Mouse (Mus musculus) gastrocnemius, postnatal 36 days (tissue): Measurements from ENCODE around the gene Srgn. TPM values are rescaled to one million over a fixed set of nuclear protein-coding genes. Genes with fewer than 3 reads are reported as not detected.
"Not testable (repeated sequence)": the region's sequence is repeated elsewhere in the genome, so short reads cannot be mapped to it uniquely, and the experiment has no call there.

Experiments
- DNase-seq, 2 experiments: peaks; one replicate each; pipeline ENCODE4 v3.0.0; 2022
- intact Hi-C: fragments of 180-260 bp; cut with DNase I; formaldehyde crosslinking; loops from one replicate; pipeline ENCODE4 v1.15.1; 2025
- total RNA-seq, 2 experiments: library from RNA; stranded (reverse); gene quantifications; 2 replicates each; pipeline ENCODE4 v1.2.3; 2021

Srgn gene
- total RNA-seq, 2 experiments from 2014 or later: 12.2 to 14.1 TPM

DNA sequence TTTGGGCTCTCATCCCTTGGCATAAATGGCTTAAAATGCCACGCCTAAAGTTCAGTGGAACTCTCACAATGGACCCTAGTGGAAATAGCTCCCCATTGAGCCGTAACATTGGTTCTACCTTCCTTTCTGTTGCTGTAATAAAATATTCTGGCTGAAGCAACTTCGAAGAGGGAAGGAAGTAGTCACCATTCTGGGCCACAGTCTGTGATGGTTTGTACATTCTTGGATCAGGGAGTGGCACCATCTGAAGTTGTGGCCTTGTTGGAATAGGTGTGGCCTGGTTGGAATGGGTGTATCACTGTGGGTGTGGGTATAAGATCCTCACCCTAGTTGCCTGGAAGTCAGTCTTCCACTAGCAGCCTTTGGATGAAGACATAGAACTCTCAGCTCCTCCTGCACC lies 35.6 kb downstream of the Srgn start:
- DNase-seq: not testable (repeated sequence)

DNA sequence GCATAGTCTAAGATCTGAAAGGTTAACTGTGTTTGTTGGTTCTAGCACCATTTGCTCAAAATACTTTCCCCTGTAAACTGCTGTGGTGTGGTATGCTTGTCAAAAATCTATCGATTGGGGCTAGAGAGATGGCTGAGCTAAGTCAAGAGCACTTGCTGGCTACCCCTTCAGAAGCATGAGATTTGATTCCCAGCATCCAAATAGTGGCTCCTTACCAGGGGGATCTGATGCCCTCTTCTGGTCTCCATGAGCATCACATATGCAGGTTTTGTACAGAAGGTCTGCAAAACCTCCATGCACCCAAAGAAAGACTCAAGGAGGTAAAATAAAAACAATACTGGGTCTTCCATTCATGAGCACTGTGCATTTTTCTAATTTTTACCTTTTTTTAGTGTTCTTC lies 39.0 kb downstream of the Srgn start:
- DNase-seq: no peak
- intact Hi-C loops: loop anchor here (2.0 kb wide), 1 partner anchor 39 kb away; the partner anchor contains the start of genes 4930507D05Rik and Supv3l1

More for the DNA sequence above, 35.6 kb downstream of the Srgn start:
- intact Hi-C loops: not testable (repeated sequence)

DNA sequence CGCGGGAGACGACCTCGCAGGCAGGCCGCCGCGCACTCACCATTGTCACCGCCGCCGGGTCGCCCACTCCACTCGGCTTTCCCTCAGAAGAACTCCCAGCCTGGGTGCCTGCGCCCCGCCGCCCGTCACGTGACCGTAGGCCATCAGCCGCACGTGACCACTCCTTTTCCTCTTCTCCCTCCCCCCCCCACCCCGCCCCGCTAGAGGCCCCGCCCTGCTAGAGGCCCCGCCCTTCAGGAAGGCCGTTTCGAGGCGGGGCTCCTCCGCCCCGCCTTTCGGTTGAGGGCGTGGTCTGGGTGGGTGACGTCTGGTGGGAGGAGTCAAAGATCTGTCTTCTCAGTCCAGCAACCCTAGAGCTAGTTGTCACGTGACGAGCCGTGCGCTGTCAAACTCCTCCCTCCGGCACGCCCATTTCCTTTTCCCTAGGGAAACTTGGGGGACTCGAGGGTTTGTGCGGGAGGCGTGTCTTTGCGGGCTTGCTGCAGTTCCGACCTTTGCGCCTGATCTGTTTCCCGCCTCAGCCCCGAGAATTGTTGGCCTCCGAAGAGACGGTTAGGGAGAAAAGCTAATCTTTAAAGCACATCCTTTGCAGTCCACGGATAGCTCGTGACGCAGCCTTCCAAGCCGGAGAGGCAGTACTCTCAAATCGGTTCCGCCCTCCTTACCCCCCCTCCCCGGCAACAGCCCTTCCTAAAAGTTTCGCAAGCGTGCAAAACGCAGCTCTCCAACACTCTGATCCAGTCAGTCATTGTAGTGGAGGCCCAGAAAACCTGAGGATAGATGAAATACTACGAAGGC lies 40.4 kb downstream of the Srgn start, which contains the start of gene Vps26a:
Vps26a (minus strand) TSS at position 188 of the 798 bp plus-strand sequence.
- intact Hi-C loops: no loop called here
- DNase-seq: peak; percentile 97 to 99

DNA sequence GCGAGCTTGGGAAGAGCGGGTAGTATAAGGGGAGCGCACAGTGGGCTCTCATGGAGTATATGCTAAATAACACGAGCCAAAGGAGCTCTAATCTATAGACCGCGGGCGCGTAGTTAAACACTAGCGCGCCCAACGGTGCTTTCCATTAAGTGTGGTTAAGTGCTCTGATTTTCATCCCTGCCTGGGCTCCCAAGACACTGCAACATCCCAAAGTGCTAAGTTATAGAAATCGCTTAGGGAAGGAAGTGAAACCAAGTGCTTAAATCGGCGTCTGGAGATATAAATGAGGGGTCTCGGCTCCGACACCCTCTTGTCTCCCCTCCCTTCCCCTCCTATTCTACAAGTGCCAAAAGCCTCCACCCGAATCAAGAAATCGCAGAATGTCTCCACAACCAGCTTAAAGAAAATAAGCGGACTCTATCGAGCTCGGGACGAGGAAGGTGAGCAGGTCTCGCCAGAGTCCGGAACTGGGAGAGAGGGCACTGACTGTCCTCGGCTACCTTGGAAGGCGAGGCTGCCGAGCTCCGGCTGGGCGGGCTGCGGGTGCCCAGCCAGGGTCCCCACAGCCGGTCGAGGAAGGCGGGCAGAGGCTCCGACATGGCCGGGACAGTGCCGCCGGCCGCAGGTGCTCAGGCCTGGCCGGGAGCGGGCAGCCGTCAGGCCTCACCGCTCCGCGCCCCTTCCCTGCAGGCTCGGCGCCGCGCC lies 41.2 kb downstream of the Srgn start:
- DNase-seq: no peak
- intact Hi-C loops: no loop called here

DNA sequence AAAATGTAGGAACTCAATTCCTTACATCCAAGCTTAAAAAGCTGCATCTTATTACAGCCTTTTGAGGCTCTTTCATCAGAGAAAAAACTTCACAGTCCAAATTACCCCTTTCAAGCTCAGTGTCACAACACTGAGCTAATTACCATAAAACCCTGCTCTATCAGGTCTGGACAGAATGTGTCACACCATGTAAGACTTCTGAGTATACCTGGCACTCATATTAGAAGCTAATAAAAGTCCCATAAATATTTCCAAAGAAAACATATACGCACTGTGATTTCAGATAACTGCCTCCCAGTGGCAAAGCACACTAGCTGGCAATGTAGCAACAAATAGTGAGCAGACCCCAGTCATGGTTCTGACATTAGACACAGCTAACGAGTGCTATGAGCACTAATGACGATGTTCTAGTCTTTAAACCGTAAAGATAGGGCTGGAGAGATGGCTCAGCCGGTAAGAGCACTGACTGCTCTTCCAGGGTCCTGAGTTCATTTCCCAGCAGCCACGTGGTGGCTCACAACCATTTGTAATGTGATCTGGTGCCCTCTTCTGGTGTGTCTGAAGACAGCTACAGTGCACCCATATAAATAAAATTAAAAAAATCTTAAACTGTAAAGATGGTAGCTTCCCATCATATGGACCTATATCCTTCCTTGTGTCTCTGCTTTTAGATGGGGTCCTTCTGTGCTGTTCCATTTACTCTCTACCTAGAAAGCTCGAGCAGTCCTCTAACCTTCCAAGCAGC lies 46.0 kb downstream of the Srgn start:
- intact Hi-C loops: no loop called here
- DNase-seq: no peak

DNA sequence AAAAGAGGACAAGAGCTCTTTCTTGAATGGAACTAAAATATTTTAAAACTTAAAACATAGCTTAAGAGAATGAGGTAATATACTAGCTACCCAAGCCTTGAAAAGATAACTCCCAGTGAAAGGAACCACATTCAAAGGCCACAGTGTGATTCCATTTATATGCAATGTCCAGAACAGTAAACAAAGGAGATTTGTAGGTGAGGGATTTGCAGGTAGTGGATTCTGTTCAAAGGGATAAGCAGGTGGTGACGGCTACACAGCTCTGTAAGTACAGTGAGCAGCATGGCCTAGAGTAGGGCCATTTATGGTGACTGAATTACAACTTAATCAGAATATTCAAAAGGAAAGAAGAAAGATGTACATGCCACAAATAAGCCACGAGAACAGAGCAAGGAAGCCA lies 50.3 kb downstream of the Srgn start:
- no peak for DNase-seq
- intact Hi-C loops: no loop called here

DNA sequence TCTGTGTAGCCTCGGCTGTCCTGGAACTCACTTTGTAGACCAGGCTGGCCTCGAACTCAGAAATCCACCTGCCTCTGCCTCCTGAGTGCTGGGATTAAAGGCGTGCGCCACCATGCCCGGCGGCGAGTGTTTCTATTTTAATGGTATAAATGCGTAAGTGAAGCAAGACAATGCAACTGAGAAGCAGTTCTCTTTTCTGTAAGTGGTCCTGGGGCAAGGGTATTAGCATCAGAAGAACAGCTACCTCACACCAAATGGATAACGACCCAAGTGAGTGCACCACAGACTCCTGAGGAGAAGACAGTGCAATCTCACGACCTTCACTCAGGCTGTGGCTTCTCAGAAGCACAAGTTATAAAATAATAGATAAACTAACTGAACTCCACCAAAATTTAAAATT lies 52.3 kb downstream of the Srgn start:
- DNase-seq: no peak
- intact Hi-C loops: no loop called here

DNA sequence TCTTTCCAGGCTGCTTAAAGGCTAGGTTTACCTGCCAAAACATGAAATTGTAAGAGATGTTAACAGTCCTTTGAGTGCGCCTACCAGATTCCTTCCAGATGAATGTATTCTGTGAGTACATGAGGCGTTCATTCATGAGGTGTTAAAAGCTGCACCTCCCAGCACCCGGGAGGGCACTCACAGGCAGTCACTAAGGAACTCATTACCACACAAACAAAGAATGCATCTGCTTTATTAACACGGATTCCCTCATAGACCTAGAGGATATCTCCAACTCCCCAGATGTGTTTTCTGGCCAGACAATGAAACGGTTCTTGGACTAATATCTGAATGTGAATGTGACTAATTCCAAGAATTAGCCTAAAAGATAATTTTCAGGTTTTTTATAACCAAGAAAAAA lies 56.1 kb downstream of the Srgn start:
- intact Hi-C loops: no loop called here
- no peak for DNase-seq

DNA sequence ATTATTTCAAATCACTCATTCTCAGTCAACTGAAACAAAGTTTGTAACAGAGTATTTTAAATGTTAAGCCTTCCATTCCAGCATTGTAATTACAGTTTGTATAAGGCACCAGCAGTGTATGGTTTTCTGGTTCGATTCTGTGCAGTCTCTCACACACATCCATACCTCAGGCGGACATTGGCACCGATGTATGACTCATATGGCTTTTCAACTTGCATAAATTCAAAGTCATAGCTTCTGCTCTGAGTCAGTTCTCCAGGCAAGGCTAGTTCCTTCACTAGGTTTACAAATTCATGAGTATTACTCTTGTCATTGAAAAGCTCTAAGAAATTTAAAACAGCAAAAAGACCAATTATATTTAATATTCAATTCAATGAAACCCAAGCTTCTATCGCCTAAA lies 57.5 kb downstream of the Srgn start:
- no peak for DNase-seq
- intact Hi-C loops: no loop called here

DNA sequence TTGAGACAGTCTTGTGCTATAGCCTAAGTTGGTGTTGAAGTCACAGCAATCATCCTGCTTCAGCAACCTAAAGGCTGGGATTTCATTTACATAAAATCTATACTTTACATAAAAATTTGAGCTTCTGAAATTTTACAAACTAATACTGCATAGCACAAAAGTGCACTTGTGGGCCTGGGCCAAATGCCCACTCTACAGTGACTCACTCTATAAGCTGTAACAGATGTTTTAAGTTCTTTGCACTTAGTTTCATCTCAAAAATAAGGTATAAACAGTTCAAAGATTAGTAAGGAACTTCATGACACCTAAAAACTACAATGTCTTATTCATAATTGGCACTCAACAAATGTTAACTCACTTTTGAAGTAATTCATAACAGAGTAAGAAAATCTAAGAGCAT lies 65.9 kb downstream of the Srgn start:
- DNase-seq: no peak

DNA sequence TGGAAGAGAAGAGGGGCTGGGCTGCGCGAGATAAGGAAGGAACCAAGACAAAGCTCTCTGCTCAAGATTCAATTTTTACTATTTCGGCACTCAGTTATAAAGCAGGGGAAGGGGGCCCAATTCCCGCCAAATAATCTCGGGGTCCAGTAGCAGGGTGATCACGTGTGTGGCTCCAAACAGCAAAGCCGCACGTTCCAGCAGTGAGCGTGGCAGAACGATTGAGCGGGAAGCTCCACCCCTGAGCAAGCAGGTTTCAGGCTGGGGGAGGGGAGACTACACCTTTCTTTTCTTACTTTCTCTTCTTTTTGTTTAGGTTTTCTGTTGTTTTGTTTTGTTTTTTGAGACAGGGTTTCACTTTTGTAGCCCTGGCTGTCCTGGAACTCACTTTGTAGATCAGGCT lies 75.2 kb downstream of the Srgn start:
- DNase-seq, intact Hi-C loops: not testable (repeated sequence)

More for the DNA sequence above, 65.9 kb downstream of the Srgn start:
- intact Hi-C loops: no loop called here

DNA sequence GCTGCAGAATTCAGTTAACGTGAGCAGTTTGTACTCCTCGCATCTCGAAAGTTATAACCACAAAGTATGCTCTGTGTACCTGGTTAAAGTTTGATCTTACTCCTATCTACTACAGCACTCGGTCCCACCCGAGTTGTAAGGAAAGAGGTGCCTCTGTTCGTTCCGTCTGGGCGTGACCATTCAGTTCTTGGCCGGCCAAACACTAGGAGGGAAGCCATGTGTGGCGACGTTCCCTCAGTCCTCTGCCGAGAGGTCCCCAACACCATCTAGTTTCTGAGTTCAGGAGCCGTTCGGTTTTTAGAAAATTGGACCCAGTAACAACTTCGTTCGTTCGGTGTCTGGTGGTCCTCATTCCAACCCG lies 77.0 kb downstream of the Srgn start:
- intact Hi-C loops: no loop called here
- DNase-seq: no peak

DNA sequence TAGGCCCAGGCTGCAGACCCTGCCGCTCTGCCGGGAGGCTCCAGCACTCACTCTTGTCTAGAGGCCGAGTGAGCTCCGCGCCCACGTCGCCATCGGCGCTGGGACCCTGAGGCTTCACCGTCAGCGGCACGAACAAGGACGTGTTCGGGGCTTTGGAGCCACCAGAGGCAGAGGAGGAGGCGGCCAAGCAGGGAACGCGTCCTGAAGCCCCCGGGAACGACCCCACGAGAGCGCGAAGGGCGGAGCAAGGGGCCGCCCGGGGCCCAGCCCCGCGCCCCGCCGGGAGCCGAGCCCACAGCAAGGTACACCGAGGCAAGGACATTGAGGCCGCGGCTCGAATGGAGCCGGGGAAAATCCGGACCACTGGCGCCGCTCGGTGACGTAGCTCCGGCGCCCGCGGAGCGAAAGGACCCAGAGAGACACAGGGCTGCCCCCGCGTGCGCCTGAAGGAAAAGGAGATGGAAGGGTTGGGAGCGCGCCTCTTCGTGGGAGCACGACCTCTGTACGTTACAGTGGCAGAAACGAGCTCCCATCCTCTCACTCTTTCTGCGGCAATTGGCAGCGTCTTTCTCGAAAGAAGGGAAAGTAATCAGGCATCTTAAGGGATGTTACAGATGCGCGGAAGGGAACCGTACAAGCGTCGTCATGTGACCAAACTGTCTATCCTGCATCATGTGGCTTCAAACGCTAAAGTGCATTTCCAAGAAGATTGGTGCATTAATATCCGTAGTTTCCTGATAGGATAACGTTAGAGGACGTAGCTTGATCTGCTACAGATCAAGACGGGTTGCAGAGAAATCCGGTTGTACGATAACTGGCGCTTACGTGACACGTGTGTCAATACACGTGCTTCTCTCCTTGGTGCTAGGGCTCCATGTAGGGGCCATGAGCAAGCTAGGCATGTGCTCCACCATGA lies 77.6 kb downstream of the Srgn start, which contains the start of the genes 4930507D05Rik and Supv3l1:
4930507D05Rik (plus strand) TSS at position 126 of the 916 bp plus-strand sequence.
Supv3l1 (minus strand) TSS at position 375 of the 916 bp plus-strand sequence.
- peak; percentile 85 to 97 for DNase-seq

More for the DNA sequence above, 77.6 kb downstream of the Srgn start, which contains the start of the genes 4930507D05Rik and Supv3l1:
- intact Hi-C loops: loop anchor here (2.0 to 10.0 kb wide), 2 partner anchors 39 to 305 kb away; no protein-coding TSS in a partner anchor

Other genes with a start within 250 kb of the Srgn start
- 1 to 10 TPM; 6.1 to 7.8 TPM for gene Hk1, start 147.5 kb downstream of the Srgn start, total RNA-seq
- not detected for gene Hkdc1, start 105.0 kb downstream of the Srgn start, total RNA-seq
- not detected for gene 4930507D05Rik, start 78.0 kb downstream of the Srgn start, total RNA-seq
- gene Supv3l1, start 77.7 kb downstream of the Srgn start, total RNA-seq: 10 to 100 TPM; 17.1 to 19.7 TPM
- gene Vps26a, start 40.6 kb downstream of the Srgn start, total RNA-seq: 10 to 100 TPM; 24.3 to 29.0 TPM
- 10 to 100 TPM; 23.6 to 24.0 TPM for gene Kif1bp, start 51.0 kb upstream of the Srgn start, total RNA-seq
- gene Ddx21, start 74.8 kb upstream of the Srgn start, total RNA-seq: 10 to 100 TPM; 23.1 to 34.2 TPM
- 10 to 100 TPM; 40.0 to 43.3 TPM for gene Ddx50, start 123.8 kb upstream of the Srgn start, total RNA-seq
- gene Stox1, start 198.7 kb upstream of the Srgn start, total RNA-seq: under 1 TPM; 0.23 to 0.47 TPM